Mouse (Mus musculus) stomach, embryonic 16.5 days (tissue): ENCODE data around the gene B230104I21Rik. TPM values are rescaled to one million over a fixed set of nuclear protein-coding genes. Genes with fewer than 3 reads are reported as not detected.

Experiments used
- ATAC-seq: fragments of 200-750 bp; cut with Nextera tagmentation; 2 replicates; pipeline ENCODE4 v1.8.0; 2017; ENCODE audit warnings: moderate number of reproducible peaks, moderate TSS enrichment; ENCODE audit not compliant: insufficient read depth, low FRiP score
- H3K27ac ChIP-seq: fragments of 300-500 bp; sonication (generic); 2 replicates; pipeline ENCODE4 v1.5.1; 2014; ENCODE audit warnings: low read length
- H3K27me3 ChIP-seq: fragments of 300-500 bp; sonication (generic); 2 replicates; pipeline ENCODE4 v1.6.1; 2014; ENCODE audit warnings: low read length, control low read depth, mixed read lengths; ENCODE audit not compliant: control insufficient read depth, insufficient read depth
- H3K36me3 ChIP-seq: fragments of 300-500 bp; sonication (generic); 2 replicates; pipeline ENCODE4 v1.6.1; 2014; ENCODE audit warnings: low read length; ENCODE audit not compliant: control insufficient read depth, insufficient read depth
- H3K4me1 ChIP-seq: fragments of 300-500 bp; sonication (generic); 2 replicates; pipeline ENCODE4 v1.6.1; 2014; ENCODE audit warnings: low read length, control low read depth, mixed read lengths; ENCODE audit not compliant: control insufficient read depth, insufficient read depth
- H3K4me2 ChIP-seq: fragments of 300-500 bp; sonication (generic); 2 replicates; pipeline ENCODE4 v1.6.1; 2014; ENCODE audit warnings: low read depth, low read length, mixed read lengths
- H3K4me3 ChIP-seq: fragments of 300-500 bp; sonication (generic); replicated peaks from 2 replicates; pipeline ENCODE4 v1.5.1; 2014; ENCODE audit warnings: mild to moderate bottlenecking, low read length
- H3K9ac ChIP-seq: fragments of 300-500 bp; sonication (generic); 2 replicates; pipeline ENCODE4 v1.6.1; 2014; ENCODE audit warnings: low read length
- H3K9me3 ChIP-seq: fragments of 300-500 bp; sonication (generic); replicated peaks from 2 replicates; pipeline ENCODE4 v1.6.1; 2016; ENCODE audit warnings: low read length, control low read depth; ENCODE audit not compliant: control insufficient read depth
- WGBS: fragments of 180-500 bp; shearing (Covaris S2); extraction: QIAGEN DNeasy Blood & Tissue Kit; methylation state at CpG from one replicate; pipeline ENCODE4 v1.1.7; 2014; 5-methylcytosine and 5-hydroxymethylcytosine counted together
- polyA plus RNA-seq: library from polyadenylated mRNA; unstranded; fragments of >200 nt; fragmentation: Nextera tagmentation; extraction: Ambion mirVana; gene quantifications from 2 replicates; pipeline ENCODE4 v1.2.1, GENCODE M21; 2015

Gene B230104I21Rik
- polyA plus RNA-seq, 1 experiment from 2014 or later, result not detected

GRCm38 (mm10) chr4:154378876-154379275 lies 42.9 kb downstream of the B230104I21Rik start:
- no peak for ATAC-seq
- 88% methylated on average over 2 of the region's 2 CpGs for WGBS
- Histone ChIP-seq H3K27ac (no peak overlapping the region), H3K9me3 (no peaks in the 10 kb centered on the region), H3K36me3 (no peaks in the 10 kb centered on the region), H3K4me2 (no peak overlapping the region), H3K27me3 (no peaks in the 10 kb centered on the region), H3K4me3 (no peak overlapping the region), H3K4me1 (no peaks in the 10 kb centered on the region), H3K9ac (no peak overlapping the region)

DNA sequence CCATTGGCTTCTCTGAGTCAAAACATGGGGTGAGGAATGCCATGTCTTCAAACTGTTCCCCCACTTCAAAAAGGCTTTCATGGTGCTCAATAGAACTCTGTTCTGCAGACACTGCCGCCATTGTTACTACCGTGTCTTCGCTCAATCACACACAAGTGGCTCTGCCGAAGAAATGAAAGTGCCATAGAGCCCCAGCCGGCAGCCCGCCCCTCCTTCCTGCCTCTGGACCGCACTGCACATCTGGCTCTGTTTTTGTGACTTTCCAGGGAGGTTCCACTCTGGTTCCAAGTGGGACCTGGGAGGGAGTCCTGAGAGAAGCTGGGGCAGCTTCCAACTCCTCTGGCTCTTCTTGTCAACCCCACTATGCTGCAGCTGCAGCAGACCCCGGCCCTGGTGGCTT lies 49.3 kb downstream of the B230104I21Rik start:
- Histone ChIP-seq H3K36me3 (no peaks in the 10 kb centered on the region), H3K27ac (no peak overlapping the region), H3K27me3 (no peaks in the 10 kb centered on the region), H3K4me2 (no peak overlapping the region), H3K4me1 (peaks cover 6% of the 10 kb centered on the region; the same call in 1 of the 2 replicates), H3K4me3 (no peak overlapping the region), H3K9ac (no peak overlapping the region), H3K9me3 (no peaks in the 10 kb centered on the region)
- 69% methylated on average over 8 of the region's 8 CpGs for WGBS
- ATAC-seq, result peak; percentile 17; the same call in 1 of the 2 replicates

GRCm38 (mm10) chr4:154385918-154386317 lies 50.0 kb downstream of the B230104I21Rik start:
- WGBS, result 55% methylated on average over 2 of the region's 2 CpGs
- no peak for ATAC-seq

DNA sequence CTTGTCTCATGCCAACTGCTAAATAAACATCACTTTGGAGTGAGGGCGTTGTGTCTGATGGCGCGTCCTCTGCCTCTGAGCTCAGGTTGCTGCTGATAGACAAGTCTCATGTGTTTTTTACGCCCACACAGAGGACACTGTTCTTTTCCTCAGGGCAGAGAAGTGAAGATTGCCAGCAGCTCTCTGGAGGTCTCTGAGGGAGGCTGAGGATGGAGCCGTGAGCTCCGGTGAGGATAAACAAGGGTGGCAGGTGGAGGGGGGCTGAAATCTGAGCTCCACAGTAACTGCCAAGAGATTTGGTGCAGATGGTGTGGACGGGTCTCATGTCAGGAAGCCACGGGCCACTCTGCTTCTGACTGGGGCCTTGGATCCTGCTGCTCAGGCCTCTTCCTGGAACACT lies 50.9 kb downstream of the B230104I21Rik start:
- ATAC-seq, result no peak
- no peak overlapping the region for H3K4me3 ChIP-seq
- H3K9ac ChIP-seq, result no peak overlapping the region
- H3K4me2 ChIP-seq, result no peak overlapping the region
- H3K36me3 ChIP-seq, result no peaks in the 10 kb centered on the region
- H3K4me1 ChIP-seq, result peaks cover 10% of the 10 kb centered on the region; the same call in 1 of the 2 replicates
- H3K27me3 ChIP-seq, result no peaks in the 10 kb centered on the region
- 38% methylated on average over 8 of the region's 8 CpGs for WGBS
- no peak overlapping the region for H3K27ac ChIP-seq
- no peaks in the 10 kb centered on the region for H3K9me3 ChIP-seq

More at GRCm38 (mm10) chr4:154385918-154386317, 50.0 kb downstream of the B230104I21Rik start:
- Histone ChIP-seq H3K4me3 (no peak overlapping the region), H3K4me2 (no peak overlapping the region), H3K36me3 (no peaks in the 10 kb centered on the region), H3K27me3 (no peaks in the 10 kb centered on the region), H3K9ac (no peak overlapping the region), H3K4me1 (peaks cover 10% of the 10 kb centered on the region; the same call in 1 of the 2 replicates), H3K9me3 (no peaks in the 10 kb centered on the region), H3K27ac (no peak overlapping the region)

DNA sequence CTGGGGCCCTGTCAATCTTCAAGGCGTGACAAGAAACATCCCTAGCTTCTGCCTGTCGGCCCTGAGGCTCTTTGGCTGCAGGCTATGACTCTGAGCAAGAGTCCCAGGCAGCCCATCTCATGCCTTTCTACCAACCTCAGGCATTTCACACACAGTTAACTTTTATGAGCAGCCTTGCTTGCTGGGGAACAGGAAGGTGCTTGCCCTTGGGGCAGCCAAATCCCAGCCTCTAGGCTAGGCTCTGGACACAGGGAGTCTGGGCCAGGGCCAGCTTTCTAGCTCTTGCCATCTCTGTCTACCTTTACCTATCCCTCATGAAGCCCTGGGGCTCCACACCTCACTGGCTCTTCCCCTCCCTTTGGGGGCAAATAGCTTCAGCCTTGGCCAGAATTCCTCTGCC lies 53.7 kb downstream of the B230104I21Rik start:
- Histone ChIP-seq H3K27ac (peak overlapping the region; percentile 18; the same call in 1 of the 2 replicates), H3K36me3 (no peaks in the 10 kb centered on the region), H3K4me3 (no peak overlapping the region), H3K9ac (no peak overlapping the region), H3K4me1 (peaks cover 14% of the 10 kb centered on the region), H3K4me2 (no peak overlapping the region), H3K27me3 (no peaks in the 10 kb centered on the region), H3K9me3 (no peaks in the 10 kb centered on the region)
- 90% methylated on average over 2 of the region's 2 CpGs for WGBS
- ATAC-seq, result no peak

- Histone ChIP-seq H3K36me3 (no peaks in the 10 kb centered on the region), H3K27ac (peak overlapping the region; percentile 36; the same call in 1 of the 2 replicates), H3K4me1 (peaks cover 14% of the 10 kb centered on the region), H3K27me3 (no peaks in the 10 kb centered on the region), H3K4me3 (no peak overlapping the region), H3K4me2 (peak overlapping the region; percentile 7; the same call in 1 of the 2 replicates), H3K9me3 (no peaks in the 10 kb centered on the region), H3K9ac (peak overlapping the region; percentile 58)
- peak; percentile 33; the same call in 1 of the 2 replicates for ATAC-seq
- WGBS, result 10% methylated on average over 20 of the region's 20 CpGs
Observed at GRCm38 (mm10) chr4:154390333-154391080, 54.6 kb downstream of the B230104I21Rik start.

- ATAC-seq, result no peak
- Histone ChIP-seq H3K4me2 (no peak overlapping the region), H3K4me3 (no peak overlapping the region), H3K27me3 (no peaks in the 10 kb centered on the region), H3K4me1 (peaks cover 14% of the 10 kb centered on the region), H3K9ac (no peak overlapping the region), H3K36me3 (no peaks in the 10 kb centered on the region), H3K27ac (no peak overlapping the region), H3K9me3 (no peaks in the 10 kb centered on the region)
- WGBS, result 56% methylated on average over 1 of the region's 1 CpGs
Observed at GRCm38 (mm10) chr4:154392641-154393040, 56.7 kb downstream of the B230104I21Rik start.

- Histone ChIP-seq H3K9me3 (no peaks in the 10 kb centered on the region), H3K27ac (no peak overlapping the region), H3K4me1 (peaks cover 14% of the 10 kb centered on the region), H3K4me3 (no peak overlapping the region), H3K27me3 (no peaks in the 10 kb centered on the region), H3K4me2 (no peak overlapping the region), H3K9ac (no peak overlapping the region), H3K36me3 (no peaks in the 10 kb centered on the region)
- 21% methylated on average over 18 of the region's 18 CpGs for WGBS
- ATAC-seq, result no peak
Observed at GRCm38 (mm10) chr4:154393196-154394122, 57.5 kb downstream of the B230104I21Rik start.
